Mouse (Mus musculus) E14TG2a.4 (cell line): ENCODE results near the gene Ino80b.

Experiments used
- H3K27me3 ChIP-seq: 2 replicates; pipeline ENCODE4 v1.6.1; 2014; ENCODE audit warnings: low read length, control low read depth; ENCODE audit not compliant: insufficient read depth
- H3K36me3 ChIP-seq: 2 replicates; pipeline ENCODE4 v1.6.1; 2014; ENCODE audit warnings: low read length, control low read depth; ENCODE audit not compliant: insufficient read depth
- H3K4me1 ChIP-seq: replicated peaks from 2 replicates; pipeline ENCODE4 v1.6.1; 2014; ENCODE audit warnings: low read depth, low read length, control low read depth
- H3K4me3 ChIP-seq: replicated peaks from 2 replicates; pipeline ENCODE4 v1.5.1; 2014; ENCODE audit warnings: mild to moderate bottlenecking, low read length
- H3K9me3 ChIP-seq: 2 replicates; pipeline ENCODE4 v1.6.1; 2014; ENCODE audit warnings: low read length, control low read depth
- CTCF ChIP-seq: conservative IDR thresholded peaks from 2 replicates; pipeline ENCODE4 v1.5.1; 2014; ENCODE audit warnings: low read length
- NANOG ChIP-seq: IDR thresholded peaks from 2 replicates; pipeline ENCODE4 v1.6.1; 2014; ENCODE audit warnings: borderline replicate concordance, low read length, mixed read lengths
- POU5F1 ChIP-seq: IDR thresholded peaks from 2 replicates; pipeline ENCODE4 v1.6.1; 2014; ENCODE audit warnings: low read length, borderline replicate concordance

Ino80b gene

GRCm38 (mm10) chr6:83147280-83147679, 22.0 kb upstream of the Ino80b start:
- no peak for TF ChIP-seq CTCF
- no peak for TF ChIP-seq POU5F1
- no peak for TF ChIP-seq NANOG
- peaks cover 6% of the 10 kb centered on the region for H3K36me3 ChIP-seq
- H3K9me3 ChIP-seq, result no peaks in the 10 kb centered on the region
- H3K27me3 ChIP-seq, result peaks cover 49% of the 10 kb centered on the region
- 0 out of 2 replicates have a peak overlapping the region, but pooled peaks have one; percentile 1 for H3K4me3 ChIP-seq
- peaks cover 69% of the 10 kb centered on the region for H3K4me1 ChIP-seq

DNA sequence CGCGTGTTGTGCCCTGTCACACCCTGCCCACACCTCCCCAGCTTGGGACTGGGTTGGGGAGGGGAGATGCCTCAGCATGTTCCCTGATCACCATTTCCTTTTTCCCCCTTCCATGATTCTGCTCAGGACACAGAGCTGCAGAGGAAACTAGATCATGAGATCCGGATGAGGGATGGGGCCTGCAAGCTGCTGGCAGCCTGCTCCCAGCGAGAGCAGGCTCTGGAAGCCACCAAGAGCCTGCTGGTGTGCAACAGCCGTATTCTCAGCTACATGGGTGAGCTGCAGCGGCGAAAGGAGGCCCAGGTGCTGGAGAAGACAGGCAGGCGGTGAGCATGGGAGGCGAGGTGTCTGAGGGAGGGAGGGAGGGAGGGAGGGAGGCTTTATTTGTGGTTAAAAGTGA, 20.6 kb upstream of the Ino80b start:
- peaks cover 53% of the 10 kb centered on the region for H3K27me3 ChIP-seq
- peaks cover 6% of the 10 kb centered on the region for H3K36me3 ChIP-seq
- TF ChIP-seq NANOG (no peak), POU5F1 (no peak), CTCF (no peak)
- peaks cover 5% of the 10 kb centered on the region; the same call in 1 of the 2 replicates for H3K9me3 ChIP-seq
- H3K4me1 ChIP-seq, result peaks cover 57% of the 10 kb centered on the region
- peak overlapping the region; percentile 26; the same call in 1 of the 2 replicates for H3K4me3 ChIP-seq

DNA sequence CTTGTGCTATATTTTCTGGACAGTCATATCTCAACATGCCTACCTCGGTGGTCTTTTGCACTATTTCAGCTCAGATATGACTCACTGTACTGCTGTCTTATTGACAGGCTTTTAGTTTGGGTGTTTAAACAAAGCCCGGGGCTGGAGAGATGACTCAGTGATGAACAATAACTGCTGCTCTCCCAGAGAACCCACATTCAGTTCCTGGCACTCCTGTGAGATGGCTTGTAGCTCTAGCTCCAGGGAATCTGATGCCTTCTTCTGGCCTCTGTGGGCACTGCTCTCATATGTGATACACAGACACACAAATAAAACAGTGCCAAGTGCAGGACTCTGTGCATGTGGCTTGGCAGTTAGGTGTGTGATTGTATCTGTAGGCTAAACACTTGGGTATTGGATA, 20.0 kb upstream of the Ino80b start:
- H3K9me3 ChIP-seq, result peaks cover 5% of the 10 kb centered on the region; the same call in 1 of the 2 replicates
- H3K4me1 ChIP-seq, result peaks cover 51% of the 10 kb centered on the region
- H3K4me3 ChIP-seq, result no peak overlapping the region
- peaks cover 54% of the 10 kb centered on the region for H3K27me3 ChIP-seq
- TF ChIP-seq POU5F1 (no peak), NANOG (no peak), CTCF (no peak)
- peaks cover 6% of the 10 kb centered on the region for H3K36me3 ChIP-seq

GRCm38 (mm10) chr6:83142886-83143285, 17.7 kb upstream of the Ino80b start:
- Histone ChIP-seq H3K4me1 (peaks cover 56% of the 10 kb centered on the region), H3K4me3 (peak overlapping the region; percentile 77), H3K36me3 (no peaks in the 10 kb centered on the region), H3K9me3 (peaks cover 5% of the 10 kb centered on the region; the same call in 1 of the 2 replicates), H3K27me3 (peaks cover 71% of the 10 kb centered on the region)
- TF ChIP-seq POU5F1, result no peak
- TF ChIP-seq CTCF, result no peak
- TF ChIP-seq NANOG, result no peak

DNA sequence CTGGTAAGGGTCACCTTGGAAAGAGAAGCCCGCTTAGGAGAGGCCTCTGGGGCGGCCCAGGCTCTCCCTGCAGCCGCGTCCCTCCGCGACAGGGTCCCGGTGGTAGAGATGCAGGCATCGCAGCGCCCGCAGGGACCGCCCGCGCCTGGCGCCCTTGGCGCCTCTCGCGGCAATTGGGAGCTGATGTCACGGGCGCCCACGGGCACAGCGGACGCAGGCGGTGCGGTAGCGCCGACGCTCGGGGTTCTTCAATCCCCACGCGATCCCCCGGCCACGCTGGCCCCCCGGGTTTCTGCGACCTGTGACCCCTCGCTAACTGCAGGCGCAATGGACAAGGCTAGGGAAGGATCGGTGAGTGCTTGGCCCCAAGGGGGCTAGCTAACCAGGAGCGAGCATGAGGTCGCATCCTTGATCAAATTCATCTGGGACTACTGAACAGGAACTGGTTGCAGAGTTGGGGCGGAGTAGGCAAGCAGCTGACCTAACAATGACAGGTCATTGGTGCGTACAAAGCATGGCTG, 17.0 kb upstream of the Ino80b start:
- Histone ChIP-seq H3K9me3 (peaks cover 5% of the 10 kb centered on the region; the same call in 1 of the 2 replicates), H3K4me1 (peaks cover 56% of the 10 kb centered on the region), H3K4me3 (peak overlapping the region; percentile 77), H3K36me3 (no peaks in the 10 kb centered on the region), H3K27me3 (peaks cover 71% of the 10 kb centered on the region)
- TF ChIP-seq NANOG (no peak), CTCF (no peak), POU5F1 (no peak)

GRCm38 (mm10) chr6:83141636-83142035, 16.4 kb upstream of the Ino80b start:
- no peak for TF ChIP-seq POU5F1
- TF ChIP-seq NANOG, result no peak
- TF ChIP-seq CTCF, result no peak
- H3K4me3 ChIP-seq, result peak overlapping the region; percentile 77
- peaks cover 76% of the 10 kb centered on the region for H3K27me3 ChIP-seq
- peaks cover 5% of the 10 kb centered on the region; the same call in 1 of the 2 replicates for H3K9me3 ChIP-seq
- no peaks in the 10 kb centered on the region for H3K36me3 ChIP-seq
- H3K4me1 ChIP-seq, result peaks cover 56% of the 10 kb centered on the region

- no peak overlapping the region for H3K4me3 ChIP-seq
- peaks cover 90% of the 10 kb centered on the region for H3K27me3 ChIP-seq
- peaks cover 5% of the 10 kb centered on the region; the same call in 1 of the 2 replicates for H3K9me3 ChIP-seq
- H3K36me3 ChIP-seq, result no peaks in the 10 kb centered on the region
- peaks cover 56% of the 10 kb centered on the region for H3K4me1 ChIP-seq
- TF ChIP-seq CTCF (no peak), POU5F1 (no peak), NANOG (no peak)
These were observed 14.8 kb upstream of the Ino80b start for GRCm38 (mm10) chr6:83140044-83140443.

GRCm38 (mm10) chr6:83138056-83138455, 12.8 kb upstream of the Ino80b start:
- H3K27me3 ChIP-seq, result peaks cover 86% of the 10 kb centered on the region
- no peaks in the 10 kb centered on the region for H3K36me3 ChIP-seq
- H3K9me3 ChIP-seq, result peaks cover 5% of the 10 kb centered on the region; the same call in 1 of the 2 replicates
- TF ChIP-seq POU5F1 (no peak), CTCF (no peak), NANOG (no peak)
- H3K4me1 ChIP-seq, result peaks cover 50% of the 10 kb centered on the region
- H3K4me3 ChIP-seq, result peak overlapping the region; percentile 69

GRCm38 (mm10) chr6:83137576-83137950, 12.3 kb upstream of the Ino80b start:
- Histone ChIP-seq H3K36me3 (no peaks in the 10 kb centered on the region), H3K9me3 (peaks cover 5% of the 10 kb centered on the region; the same call in 1 of the 2 replicates)

More at GRCm38 (mm10) chr6:83137576-83137950, 12.3 kb upstream of the Ino80b start:
- Histone ChIP-seq H3K4me1 (peaks cover 47% of the 10 kb centered on the region), H3K27me3 (peaks cover 82% of the 10 kb centered on the region), H3K4me3 (peak overlapping the region; percentile 69)
- TF ChIP-seq NANOG (no peak), CTCF (no peak), POU5F1 (no peak)
